Comparison of ENCODE assay signal across 8 mouse cellular contexts in the genomic region with DNA sequence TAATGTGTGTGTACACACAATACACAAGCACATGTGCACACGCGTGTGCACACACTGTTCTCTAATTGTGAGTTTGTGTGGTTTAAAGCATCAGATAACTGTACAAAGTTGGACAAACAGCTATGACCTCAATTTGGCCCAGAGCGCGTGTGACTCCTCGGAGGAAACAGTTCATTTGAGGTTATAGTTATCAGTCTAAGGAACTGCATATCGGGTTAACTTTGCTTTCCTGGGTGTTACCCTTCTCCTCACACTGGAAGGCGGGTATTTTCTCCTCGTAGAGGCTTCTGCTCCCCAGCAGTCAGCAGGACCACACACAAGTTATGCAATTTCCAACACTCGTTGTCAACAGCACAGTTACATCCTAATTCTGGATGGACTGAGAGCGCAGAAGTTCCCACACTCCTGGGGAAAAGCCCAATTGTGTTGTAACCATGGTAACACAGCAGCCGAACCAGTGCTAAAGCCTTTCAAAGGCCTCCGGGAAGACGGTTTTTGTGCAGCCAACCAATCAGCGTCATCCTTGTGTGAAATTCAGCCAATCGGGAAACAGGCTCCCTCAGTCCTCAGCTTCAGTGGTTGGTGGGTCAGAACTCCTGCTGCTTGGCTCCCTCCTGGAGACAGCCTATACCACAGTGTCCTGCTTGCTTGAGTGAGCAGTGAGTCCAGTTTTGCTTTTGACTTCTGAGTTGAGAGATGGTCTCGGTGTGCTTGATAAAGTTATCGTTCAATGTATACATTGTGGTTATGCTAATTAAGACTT.
DNase-seq lines count a peak whose midpoint lies in the region; ATAC-seq and TF ChIP-seq lines count a peak whose summit lies in the region.

No protein-coding gene starts in this region.

- no peak for TF ChIP-seq POLR2A in myocyte (IDR thresholded peaks at IDR 0.05; ENCODE audit: insufficient read length, low read depth)

- no peak overlapping the region for H3K9ac ChIP-seq in embryonic facial prominence, embryonic 11.5 days (replicated peaks; ENCODE audit: low read length)
- no peak overlapping the region for H3K9ac ChIP-seq in limb, embryonic 15.5 days

- H3K36me3 ChIP-seq in embryonic facial prominence, embryonic 11.5 days (replicated peaks; ENCODE audit: control insufficient read depth, insufficient read depth, low read depth, low read length): no peaks in the 10 kb centered on the region
- no peaks in the 10 kb centered on the region for H3K36me3 ChIP-seq in limb, embryonic 15.5 days
- H3K36me3 ChIP-seq in myocyte (ENCODE audit: control insufficient read depth, insufficient read depth): no peaks in the 10 kb centered on the region

- no peaks in the 10 kb centered on the region for H3K4me1 ChIP-seq in embryonic facial prominence, embryonic 11.5 days (ENCODE audit: control insufficient read depth, insufficient read depth, low read length)
- peaks cover 3% of the 10 kb centered on the region; the same call in 1 of the 2 replicates for H3K4me1 ChIP-seq in limb, embryonic 15.5 days

- H3ac ChIP-seq in myocyte (ENCODE audit: control insufficient read depth, insufficient read length): no peak overlapping the region

- peak; percentile 96 for ATAC-seq in embryonic facial prominence, embryonic 11.5 days (replicated peaks; ENCODE audit: insufficient number of reproducible peaks, low FRiP score, low TSS enrichment, low read depth)
- ATAC-seq in limb, embryonic 15.5 days (ENCODE audit: insufficient number of reproducible peaks, low FRiP score, low TSS enrichment, low read depth): peak; percentile 69; the same call in 1 of the 2 replicates

- H3K27ac ChIP-seq in embryonic facial prominence, embryonic 11.5 days (replicated peaks; ENCODE audit: low read depth, low read length): no peak overlapping the region
- no peak overlapping the region for H3K27ac ChIP-seq in limb, embryonic 15.5 days

- H3K9me3 ChIP-seq in embryonic facial prominence, embryonic 11.5 days (replicated peaks; ENCODE audit: control insufficient read depth, low read length): no peaks in the 10 kb centered on the region
- H3K9me3 ChIP-seq in limb, embryonic 15.5 days: no peaks in the 10 kb centered on the region

- H3K4me2 ChIP-seq in embryonic facial prominence, embryonic 11.5 days (ENCODE audit: low read depth, low read length): no peak overlapping the region
- no peak overlapping the region for H3K4me2 ChIP-seq in limb, embryonic 15.5 days
- no peak overlapping the region for H3K4me2 ChIP-seq in myocyte (ENCODE audit: low read depth)

- H3K4me3 ChIP-seq in embryonic facial prominence, embryonic 11.5 days (ENCODE audit: low read depth, low read length): no peak overlapping the region
- no peak overlapping the region for H3K4me3 ChIP-seq in limb, embryonic 15.5 days
- no peak overlapping the region for H3K4me3 ChIP-seq in myocyte

- 42% methylated on average over 17 of the region's 17 CpGs for WGBS in embryonic facial prominence, embryonic 11.5 days
- 49% methylated on average over 17 of the region's 17 CpGs for WGBS in limb, embryonic 15.5 days

- H3K27me3 ChIP-seq in embryonic facial prominence, embryonic 11.5 days (ENCODE audit: control insufficient read depth, insufficient read depth, low read length): no peaks in the 10 kb centered on the region
- H3K27me3 ChIP-seq in limb, embryonic 15.5 days: no peaks in the 10 kb centered on the region
- no peaks in the 10 kb centered on the region for H3K27me3 ChIP-seq in myocyte (ENCODE audit: control insufficient read depth, insufficient read depth, insufficient read length)

- H3K79me2 ChIP-seq in myocyte (ENCODE audit: control insufficient read depth, insufficient read depth): no peaks in the 10 kb centered on the region

- DNase-seq in urinary bladder, postnatal 14 days (ENCODE audit: low spot score): peak; percentile 59
- DNase-seq in urinary bladder, postnatal 10 days (ENCODE audit: low spot score): no peak
- peak; percentile 84 for DNase-seq in embryonic facial prominence, embryonic 11.5 days (ENCODE audit: low spot score)
- DNase-seq in gastrocnemius, postnatal 4 days (ENCODE audit: low spot score in 2 of 2): peak; percentile 38 to 62
- DNase-seq in kidney, postnatal 10 days: peak; percentile 61
- DNase-seq in telencephalon, adult 2 months (ENCODE audit: low read depth, low spot score): peak; percentile 93

TF ChIP-seq in myocyte, 11 proteins besides CTCF, POLR2A, EP300 and RAD21:
- TF ChIP-seq CEBPB (IDR thresholded peaks at IDR 0.05; ENCODE audit: insufficient read depth, poor library complexity, severe bottlenecking) (0 out of 2 replicates have a peak, but pooled peaks have one; percentile 8), REST (IDR thresholded peaks at IDR 0.05; ENCODE audit: insufficient read depth, insufficient read length) (no peak), TCF3 (IDR thresholded peaks at IDR 0.05; ENCODE audit: insufficient read length, low read depth) (no peak), USF1 (IDR thresholded peaks at IDR 0.05; ENCODE audit: low read depth) (no peak), TCF12 (IDR thresholded peaks at IDR 0.05; ENCODE audit: insufficient read depth, poor library complexity, severe bottlenecking) (no peak)
